Mouse (Mus musculus) E14TG2a.4 (cell line): ENCODE data around the gene Cit.

Source experiments
- CTCF ChIP-seq: conservative IDR thresholded peaks from 2 replicates; pipeline ENCODE4 v1.5.1; 2014; ENCODE audit warnings: low read length
- NANOG ChIP-seq: IDR thresholded peaks from 2 replicates; pipeline ENCODE4 v1.6.1; 2014; ENCODE audit warnings: borderline replicate concordance, low read length, mixed read lengths

- TF ChIP-seq CTCF (no peak), NANOG (no peak)
Measured at GRCm38 (mm10) chr5:116042241-116042640, 197.2 kb downstream of the Cit start.
